Mouse (Mus musculus) bone marrow, adult 2 months (tissue): ENCODE results near the gene Ubap2.

Source experiments
- CTCF ChIP-seq: fragments of 200-500 bp; IDR thresholded peaks from 2 replicates; pipeline ENCODE4 v1.5.1; 2011; ENCODE audit warnings: low read length, control low read depth; ENCODE audit not compliant: control insufficient read depth, insufficient read depth
- POLR2A ChIP-seq: fragments of 200-500 bp; IDR thresholded peaks from 2 replicates; pipeline ENCODE4 v1.6.1; 2011; ENCODE audit warnings: low read depth, mild to moderate bottlenecking, control low read depth, low read length, borderline replicate concordance; ENCODE audit not compliant: control insufficient read depth

DNA sequence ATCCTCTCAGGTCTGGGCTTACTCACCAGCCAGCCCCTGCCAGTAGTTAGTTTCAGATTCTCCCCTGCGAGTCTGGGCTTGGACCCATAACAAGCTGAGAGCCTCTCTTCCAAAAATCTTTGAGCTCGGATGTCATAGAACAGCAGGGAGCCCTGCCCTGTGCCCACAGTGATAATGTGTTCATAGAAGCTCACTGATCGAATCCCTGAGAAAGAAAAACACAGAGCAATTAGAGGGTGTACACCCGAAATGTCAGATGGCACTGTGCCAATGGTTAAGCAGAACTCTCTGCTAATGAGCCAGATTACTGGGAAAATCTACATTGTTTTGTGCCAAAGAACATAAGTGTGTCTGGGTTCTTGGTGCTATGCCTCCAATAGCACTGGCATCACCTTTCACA, 19.0 kb upstream of the Ubap2 start:
- TF ChIP-seq CTCF (no peak), POLR2A (no peak)
